Mouse (Mus musculus): ENCODE measurements around the gene Foxl1.
"Not testable (repeated sequence)": the region's sequence is repeated elsewhere in the genome, so short reads cannot be mapped to it uniquely, and the experiment has no call there.

Foxl1 gene

DNA sequence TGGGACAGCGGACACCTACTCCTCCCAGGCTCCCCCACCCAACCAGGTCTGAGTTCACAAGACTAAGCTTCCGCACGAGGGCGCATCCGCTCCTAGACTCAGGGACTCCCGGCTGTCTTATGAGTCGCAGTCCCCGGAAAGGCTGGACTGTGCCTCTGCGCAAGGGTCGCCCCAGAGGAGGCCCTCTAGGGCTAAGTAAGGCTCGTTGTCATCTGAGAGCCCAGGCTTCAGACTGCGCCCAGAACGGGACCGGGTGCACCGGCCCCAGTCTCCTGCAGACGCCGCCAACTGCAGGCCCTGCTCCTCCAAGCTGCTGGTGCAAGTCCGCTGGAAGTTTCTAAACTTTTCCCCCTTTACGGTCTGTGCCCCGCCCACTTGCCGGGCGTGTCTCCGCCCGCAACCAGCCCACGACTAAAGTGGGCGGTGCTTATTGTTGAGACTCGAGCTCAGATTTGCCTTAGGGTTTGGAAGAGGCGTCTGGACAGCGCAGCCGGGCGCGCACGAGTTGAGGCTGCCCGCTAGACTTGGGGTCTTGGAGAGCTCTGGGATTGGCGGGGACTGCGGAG lies 2.3 kb upstream of the Foxl1 start:
- peak; percentile 60 for DNase-seq (ENCODE audit: low spot score)

DNA sequence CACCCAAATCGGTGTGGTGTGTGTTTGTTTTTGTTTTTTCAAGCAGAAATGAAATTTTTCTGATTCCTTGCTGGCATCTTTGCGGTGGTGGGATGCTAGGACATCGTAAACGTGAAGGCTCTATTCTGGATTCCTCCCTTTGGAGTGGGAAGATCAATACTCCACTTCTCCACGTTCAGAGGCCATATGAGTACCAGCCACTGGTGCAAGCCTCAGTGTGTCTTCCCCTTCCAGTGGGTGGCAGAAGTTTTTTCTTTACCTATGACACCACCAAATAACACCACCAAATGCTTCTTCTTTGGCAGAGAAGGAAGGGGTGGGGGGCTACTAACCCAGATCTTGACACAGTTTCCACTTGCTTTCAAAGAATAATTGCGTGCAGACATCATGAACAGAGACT lies 1.5 kb upstream of the Foxl1 start:
- no peak for DNase-seq (ENCODE audit: low spot score)

DNA sequence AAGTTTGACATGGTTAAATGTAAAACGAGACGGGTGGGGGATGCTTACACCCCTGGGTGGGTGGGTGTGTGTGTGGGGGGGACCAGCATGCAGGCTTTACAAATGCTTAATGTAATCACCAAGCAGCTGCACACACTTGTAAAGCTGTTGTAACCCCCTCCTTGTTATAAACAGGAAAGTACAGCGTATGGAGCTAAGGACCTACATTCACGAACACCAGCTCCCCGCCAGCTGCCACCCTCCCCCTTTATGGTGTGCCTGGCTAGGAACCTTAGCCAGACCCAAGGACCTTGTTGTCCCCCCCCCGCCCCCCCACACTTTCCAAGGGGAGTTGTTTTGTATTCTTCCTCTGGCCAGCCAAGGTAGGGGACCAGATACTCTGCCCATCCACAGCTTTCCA lies 1.0 kb upstream of the Foxl1 start:
- no peak for DNase-seq (ENCODE audit: low spot score)

- no peak for DNase-seq (ENCODE audit: low spot score)
Measured at GRCm38 (mm10) chr8:121127291-121127701, 444 bp upstream of the Foxl1 start.

- DNase-seq (ENCODE audit: low spot score) = no peak
Measured at GRCm38 (mm10) chr8:121128531-121129264, 958 bp downstream of the Foxl1 start.

DNA sequence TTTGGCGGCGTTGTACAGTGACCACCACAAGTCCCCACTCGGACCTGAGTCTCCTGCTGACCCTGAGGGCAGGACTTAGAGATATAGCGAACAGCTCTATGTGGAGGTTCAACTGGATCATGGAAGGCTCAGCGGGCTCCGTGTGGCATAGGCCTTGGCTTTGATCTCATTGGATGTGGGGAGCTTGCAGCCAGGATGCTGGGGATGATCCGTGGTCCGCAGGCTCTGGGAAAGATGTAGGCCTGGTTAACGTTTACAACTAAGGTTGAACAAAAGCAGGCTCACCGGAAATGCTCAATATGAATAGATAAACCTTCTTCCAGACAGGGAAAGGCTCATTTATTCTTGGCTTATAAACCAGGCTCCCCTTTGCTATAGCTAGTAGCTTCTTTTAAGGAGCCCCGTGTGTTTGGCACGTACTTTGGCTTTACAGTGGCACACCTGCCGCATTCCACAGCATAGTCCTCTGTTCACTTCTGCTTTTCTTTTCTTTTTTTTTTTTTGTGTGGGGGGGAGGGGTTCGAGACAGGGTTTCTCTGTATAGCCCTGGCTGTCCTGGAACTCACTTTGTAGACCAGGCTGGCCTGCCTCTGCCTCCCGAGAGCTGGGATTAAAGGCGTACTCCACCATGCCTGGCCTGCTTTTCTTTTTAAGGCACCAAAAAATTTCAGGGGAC lies 1.7 kb downstream of the Foxl1 start:
- no peak for DNase-seq (ENCODE audit: low spot score)

GRCm38 (mm10) chr8:121130522-121130921 lies 2.8 kb downstream of the Foxl1 start:
- DNase-seq (ENCODE audit: low spot score) = no peak

- no peak for DNase-seq (ENCODE audit: low spot score)
Measured at GRCm38 (mm10) chr8:121132961-121133513, 5.3 kb downstream of the Foxl1 start.

- DNase-seq (ENCODE audit: low spot score) = no peak
Measured at GRCm38 (mm10) chr8:121134102-121134501, 6.4 kb downstream of the Foxl1 start.

- DNase-seq (ENCODE audit: low spot score) = no peak
Measured at GRCm38 (mm10) chr8:121134512-121134911, 6.8 kb downstream of the Foxl1 start.

DNA sequence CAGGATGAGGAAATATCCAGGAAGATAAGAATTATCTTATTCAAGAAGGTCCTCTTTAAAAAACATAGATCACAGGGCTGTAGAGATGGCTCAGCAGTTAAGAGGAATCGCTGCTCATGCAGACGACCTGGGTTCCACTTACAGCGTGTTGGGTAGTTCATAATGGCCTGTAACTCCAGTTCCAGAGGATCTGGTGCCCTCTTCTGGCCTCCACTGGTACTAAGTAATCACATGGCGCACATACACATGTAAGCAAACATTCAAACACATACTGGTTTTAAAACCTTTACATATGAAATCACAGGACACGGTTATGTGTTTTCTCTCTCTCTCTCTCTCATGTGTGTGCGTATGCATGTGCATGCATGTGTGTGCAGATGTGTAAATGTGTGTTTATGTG lies 9.1 kb downstream of the Foxl1 start:
- DNase-seq (ENCODE audit: low spot score) = no peak

DNA sequence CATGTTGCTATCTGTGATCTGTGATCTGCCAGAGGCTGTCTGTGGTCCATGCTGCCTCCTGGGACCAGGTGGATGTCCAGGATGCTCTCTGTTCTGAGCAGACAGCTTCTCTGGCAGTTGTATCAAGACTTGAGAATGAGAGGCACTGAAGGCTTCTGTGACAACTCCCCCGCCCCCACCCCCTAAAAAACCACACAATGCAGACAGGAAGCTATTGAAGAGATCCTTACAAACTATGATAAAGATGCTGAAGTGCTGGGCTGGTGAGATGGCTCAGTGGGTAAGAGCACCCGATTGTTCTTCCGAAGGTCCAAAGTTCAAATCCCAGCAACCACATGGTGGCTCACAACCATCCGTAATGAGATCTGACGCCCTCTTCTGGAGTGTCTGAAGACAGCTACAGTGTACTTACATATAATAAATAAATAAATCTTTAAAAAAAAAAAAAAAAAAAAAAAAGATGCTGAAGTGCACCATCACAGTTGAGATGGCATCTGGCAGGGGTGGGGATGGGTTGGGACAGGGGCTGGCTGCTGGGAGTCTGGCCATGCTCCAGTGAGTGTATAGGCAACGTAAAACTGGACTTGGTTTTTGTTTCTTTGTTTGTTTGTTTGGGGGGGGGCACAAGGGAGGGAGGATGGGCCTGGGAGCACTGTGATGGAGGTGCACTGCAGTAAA lies 17.9 kb downstream of the Foxl1 start:
- DNase-seq (ENCODE audit: low spot score) = not testable (repeated sequence)

DNA sequence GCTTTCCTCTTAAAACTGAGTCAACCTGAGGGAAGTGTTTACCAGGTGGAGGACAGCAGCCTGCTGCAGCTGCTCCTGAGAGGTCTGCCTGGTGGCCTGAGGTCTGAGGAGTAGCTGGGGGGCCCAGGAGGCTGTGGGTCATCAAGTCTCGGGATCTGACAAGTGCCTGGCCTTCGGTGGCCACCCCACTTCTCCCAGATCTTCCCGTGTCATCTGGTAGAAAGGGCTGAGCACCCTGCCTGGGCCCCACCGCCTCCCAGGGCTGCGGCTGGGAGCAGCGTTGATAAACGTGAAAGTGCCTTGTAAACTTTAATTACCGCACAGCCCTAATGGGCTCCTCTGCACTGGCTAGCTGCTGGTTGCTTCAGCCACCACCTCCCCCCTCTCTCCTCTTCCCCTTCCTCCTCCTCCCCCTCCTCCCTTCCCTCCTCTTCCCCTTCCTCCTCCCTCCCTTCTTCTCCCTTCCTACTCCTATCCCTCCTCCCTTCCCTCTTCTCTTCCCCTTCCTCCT lies 20.9 kb downstream of the Foxl1 start:
- DNase-seq (ENCODE audit: low spot score) = no peak

- no peak for DNase-seq (ENCODE audit: low spot score)
Measured at GRCm38 (mm10) chr8:121152394-121152793, 24.7 kb downstream of the Foxl1 start.

DNA sequence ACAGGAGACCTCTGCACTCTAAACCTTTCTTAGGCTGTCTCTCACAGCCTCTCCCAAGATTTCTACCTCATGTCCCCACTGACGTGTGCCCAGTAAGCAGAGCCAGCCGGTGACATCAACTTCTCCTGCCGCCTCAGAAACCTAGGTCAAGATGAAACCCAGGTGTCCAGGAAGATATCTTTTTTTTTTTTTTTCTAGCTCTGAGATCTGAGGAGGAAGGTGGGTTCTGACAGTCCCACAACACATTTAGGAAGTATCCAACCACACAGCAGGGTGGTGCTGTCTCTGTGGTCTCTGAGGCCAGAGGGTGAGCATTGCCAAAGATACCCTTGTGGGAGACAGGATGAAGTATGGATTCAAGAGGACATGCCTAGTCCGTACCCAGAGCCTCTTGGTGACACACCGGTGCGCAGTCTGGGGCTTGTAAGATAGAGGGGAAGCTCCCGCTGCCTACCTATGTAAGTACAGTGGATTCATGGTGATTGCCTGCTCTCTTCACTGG lies 29.3 kb downstream of the Foxl1 start:
- DNase-seq (ENCODE audit: low spot score) = no peak

DNA sequence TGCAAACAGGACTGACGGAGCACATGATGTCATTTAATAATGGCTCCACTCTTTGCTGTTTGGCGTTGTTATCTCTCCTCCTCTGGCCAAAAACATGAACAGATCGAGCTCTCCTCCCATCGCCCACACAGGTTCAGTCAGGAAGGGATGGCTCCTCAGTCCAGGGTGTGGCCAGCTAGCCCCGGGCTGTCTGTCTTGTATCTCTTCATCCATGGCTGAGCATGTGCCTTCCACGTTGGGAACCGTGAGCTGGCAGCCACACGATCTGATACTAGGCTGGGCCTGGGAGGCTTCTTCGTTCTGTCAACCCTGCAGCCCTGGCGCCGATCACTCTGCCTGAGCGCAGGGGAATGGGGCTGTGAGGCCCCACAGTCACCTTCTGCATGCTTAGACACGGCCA lies 31.1 kb downstream of the Foxl1 start:
- no peak for DNase-seq (ENCODE audit: low spot score)

GRCm38 (mm10) chr8:121161437-121161836 lies 33.7 kb downstream of the Foxl1 start:
- DNase-seq (ENCODE audit: low spot score) = no peak

GRCm38 (mm10) chr8:121162413-121162812 lies 34.7 kb downstream of the Foxl1 start:
- DNase-seq (ENCODE audit: low spot score) = no peak

GRCm38 (mm10) chr8:121162906-121163695 lies 35.4 kb downstream of the Foxl1 start:
- no peak for DNase-seq (ENCODE audit: low spot score)

- no peak for DNase-seq (ENCODE audit: low spot score)
Measured at GRCm38 (mm10) chr8:121164017-121164469, 36.3 kb downstream of the Foxl1 start.

DNA sequence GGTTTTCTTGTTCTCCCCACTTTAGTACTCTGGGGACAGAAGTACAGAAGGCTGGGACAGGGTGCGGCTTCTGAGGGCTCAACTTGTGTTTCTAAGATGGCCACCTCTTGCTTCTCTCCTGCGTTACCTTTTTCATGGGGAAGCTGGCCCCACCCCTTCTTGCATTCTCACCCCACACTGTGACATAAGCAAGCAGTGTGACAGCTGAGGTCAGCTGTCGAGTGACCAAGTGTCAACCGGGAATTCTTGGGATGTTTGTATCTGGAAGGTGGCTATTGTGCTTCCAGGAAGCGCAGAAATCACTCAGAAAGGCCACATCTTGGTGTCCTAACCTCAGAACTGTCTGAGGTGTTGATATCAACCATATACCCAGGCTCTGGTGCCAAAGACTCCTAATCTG lies 40.3 kb downstream of the Foxl1 start:
- no peak for DNase-seq (ENCODE audit: low spot score)
